Mouse (Mus musculus) CH12.LX (cell line): ENCODE measurements around the gene Pi16. TPM values are rescaled to one million over a fixed set of nuclear protein-coding genes. Genes with fewer than 3 reads are reported as not detected.

Experiments
- DNase-seq: peaks from one replicate; pipeline ENCODE4 v3.0.0-alpha.2; 2013; ENCODE audit errors: extremely low read depth
- H3K27ac ChIP-seq: 2 replicates; pipeline ENCODE4 v1.5.1; 2012; ENCODE audit warnings: low read depth, mild to moderate bottlenecking, control low read depth, moderate library complexity; ENCODE audit not compliant: insufficient read depth
- H3K27me3 ChIP-seq: replicated peaks from 2 replicates; pipeline ENCODE3; 2012; ENCODE audit warnings: inconsistent platforms
- H3K36me3 ChIP-seq, 2 experiments: replicated peaks in 1 of 2; 2 replicates each; pipeline versions ENCODE3 to v1.6.1; 2012; ENCODE audit warnings: inconsistent platforms in 1 of 2, low read length in 1 of 2, mild to moderate bottlenecking in 1 of 2, mixed read lengths in 1 of 2, moderate library complexity in 1 of 2; ENCODE audit not compliant: control insufficient read depth in 1 of 2, insufficient read depth in 1 of 2
- H3K4me1 ChIP-seq, 2 experiments: 2 replicates each; pipeline ENCODE4 v1.6.1; 2012; ENCODE audit warnings: inconsistent platforms in 1 of 2, moderate library complexity in 1 of 2; ENCODE audit not compliant: insufficient read depth in 2 of 2, control insufficient read depth in 1 of 2
- H3K4me2 ChIP-seq: 2 replicates; pipeline ENCODE4 v1.6.1; 2012; ENCODE audit warnings: low read depth, mild to moderate bottlenecking, control low read depth; ENCODE audit not compliant: poor library complexity, insufficient read depth, severe bottlenecking
- H3K4me3 ChIP-seq, 3 experiments: fragments of 150-350 bp in 1 of 3; sonication (generic) in 1 of 3; replicated peaks in 1 of 3; 2 replicates each; pipeline versions ENCODE3 to v1.5.1; 2011 to 2012; ENCODE audit warnings: low read depth in 2 of 3, low read length in 2 of 3, mild to moderate bottlenecking in 2 of 3, moderate library complexity in 2 of 3, control low read depth in 1 of 3, improper control_type of control experiment in 1 of 3, inconsistent platforms in 1 of 3, mixed read lengths in 1 of 3; ENCODE audit not compliant: poor library complexity in 1 of 3
- H3K79me2 ChIP-seq: replicated peaks from 2 replicates; pipeline ENCODE4 v1.6.1; 2012; ENCODE audit warnings: mild to moderate bottlenecking, moderate library complexity; ENCODE audit not compliant: control insufficient read depth, poor library complexity, insufficient read depth, severe bottlenecking; ENCODE audit errors: extremely low read depth
- H3K9ac ChIP-seq: 2 replicates; pipeline ENCODE4 v1.6.1; 2012; ENCODE audit warnings: low read depth, mild to moderate bottlenecking, control low read depth, moderate library complexity; ENCODE audit not compliant: insufficient read depth
- H3K9me3 ChIP-seq: replicated peaks from 2 replicates; pipeline ENCODE3; 2012; ENCODE audit warnings: low read length, inconsistent platforms, mixed read lengths
- BHLHE40 ChIP-seq: IDR thresholded peaks from 2 replicates; pipeline ENCODE4 v1.6.1; 2011; ENCODE audit warnings: mild to moderate bottlenecking, low read depth, low read length, improper control_type of control experiment
- CHD2 ChIP-seq: IDR thresholded peaks from 2 replicates; pipeline ENCODE4 v1.6.1; 2011; ENCODE audit warnings: low read length, improper control_type of control experiment
- CTCF ChIP-seq, 2 experiments: IDR thresholded peaks in 1 of 2; conservative IDR thresholded peaks in 1 of 2; 2 replicates each; pipeline ENCODE4 v1.5.1; 2011 to 2012; ENCODE audit warnings: low read depth in 2 of 2, low read length in 2 of 2, improper control_type of control experiment in 1 of 2, inconsistent platforms in 1 of 2, mild to moderate bottlenecking in 1 of 2, moderate library complexity in 1 of 2
- ETS1 ChIP-seq: conservative IDR thresholded peaks from 2 replicates; pipeline ENCODE4 v1.6.1; 2012; ENCODE audit warnings: low read depth, mild to moderate bottlenecking, inconsistent platforms, low read length, improper control_type of control experiment, moderate library complexity
- HCFC1 ChIP-seq: IDR thresholded peaks from 2 replicates; pipeline ENCODE4 v1.6.1; 2012; ENCODE audit warnings: low read depth, mild to moderate bottlenecking, inconsistent platforms, low read length, improper control_type of control experiment
- JUN ChIP-seq: IDR thresholded peaks from 2 replicates; pipeline ENCODE4 v1.6.1; 2011; ENCODE audit warnings: low read depth, mild to moderate bottlenecking, low read length, improper control_type of control experiment, moderate library complexity; ENCODE audit not compliant: insufficient read depth
- JUND ChIP-seq: conservative IDR thresholded peaks from 2 replicates; pipeline ENCODE4 v1.6.1; 2011; ENCODE audit warnings: low read depth, low read length, improper control_type of control experiment
- KAT2A ChIP-seq: IDR thresholded peaks from 2 replicates; pipeline ENCODE4 v1.6.1; 2012; ENCODE audit warnings: low read length, improper control_type of control experiment, inconsistent platforms; ENCODE audit not compliant: insufficient replicate concordance
- MAZ ChIP-seq: IDR thresholded peaks from 2 replicates; pipeline ENCODE4 v1.6.1; 2012; ENCODE audit warnings: low read depth, mild to moderate bottlenecking, inconsistent platforms, low read length, improper control_type of control experiment, moderate library complexity
- MEF2A ChIP-seq: IDR thresholded peaks from 2 replicates; pipeline ENCODE4 v1.6.1; 2014; ENCODE audit warnings: low read depth, mild to moderate bottlenecking, inconsistent platforms, low read length, improper control_type of control experiment, borderline replicate concordance
- MYC ChIP-seq: IDR thresholded peaks from 2 replicates; pipeline ENCODE4 v1.6.1; 2011; ENCODE audit warnings: low read depth, mild to moderate bottlenecking, improper control_type of control experiment, low read length
- POLR2A ChIP-seq: IDR thresholded peaks from 2 replicates; pipeline ENCODE4 v1.6.1; 2011; ENCODE audit warnings: low read depth, mild to moderate bottlenecking, improper control_type of control experiment, low read length
- RCOR1 ChIP-seq: conservative IDR thresholded peaks from 2 replicates; pipeline ENCODE4 v1.6.1; 2012; ENCODE audit warnings: low read depth, mild to moderate bottlenecking, inconsistent platforms, low read length, improper control_type of control experiment
- SMC3 ChIP-seq: IDR thresholded peaks from 2 replicates; pipeline ENCODE4 v1.6.1; 2011; ENCODE audit warnings: low read depth, low read length, improper control_type of control experiment
- TBP ChIP-seq: conservative IDR thresholded peaks from 2 replicates; pipeline ENCODE4 v1.6.1; 2011; ENCODE audit warnings: low read depth, low read length, improper control_type of control experiment
- ZNF384 ChIP-seq: IDR thresholded peaks from 2 replicates; pipeline ENCODE4 v1.6.1; 2012; ENCODE audit warnings: low read depth, low read length, improper control_type of control experiment, inconsistent platforms
- dilution Hi-C: fragments of 300-500 bp; cut with MboI; formaldehyde crosslinking; loops from 2 replicates; pipeline ENCODE4 v1.14.3; 2020; ENCODE audit warnings: low sequenced_read_pairs; ENCODE audit not compliant: extremely low pct_unique_long_range_greater_than_20kb, extremely low pct_ligation_motif_present
- in situ Hi-C: fragments of 300-500 bp; cut with MboI; formaldehyde crosslinking; loops from 3 replicates; pipeline ENCODE4 v1.14.3; 2019; ENCODE audit warnings: low sequenced_read_pairs, low pct_ligation_motif_present, low pct_unique_long_range_greater_than_20kb, mixed read lengths
- polyA plus RNA-seq: library from polyadenylated mRNA; unstranded; fragments of >175 nt; gene quantifications from 2 replicates; pipeline ENCODE4 v1.2.1, GENCODE M21; 2012; ENCODE audit warnings: low read depth; ENCODE audit not compliant: insufficient read length
- total RNA-seq, 2 experiments: library from RNA; depleted of rRNA; stranded (reverse); fragments of 300-350 nt in 1 of 2; fragments of >200 nt in 1 of 2; gene quantifications; 2 replicates each; pipeline ENCODE4 v1.2.3; 2012 to 2014

Pi16 gene
- total and polyA plus RNA-seq, 3 experiments: 0.13 TPM; not detected in 2

DNA sequence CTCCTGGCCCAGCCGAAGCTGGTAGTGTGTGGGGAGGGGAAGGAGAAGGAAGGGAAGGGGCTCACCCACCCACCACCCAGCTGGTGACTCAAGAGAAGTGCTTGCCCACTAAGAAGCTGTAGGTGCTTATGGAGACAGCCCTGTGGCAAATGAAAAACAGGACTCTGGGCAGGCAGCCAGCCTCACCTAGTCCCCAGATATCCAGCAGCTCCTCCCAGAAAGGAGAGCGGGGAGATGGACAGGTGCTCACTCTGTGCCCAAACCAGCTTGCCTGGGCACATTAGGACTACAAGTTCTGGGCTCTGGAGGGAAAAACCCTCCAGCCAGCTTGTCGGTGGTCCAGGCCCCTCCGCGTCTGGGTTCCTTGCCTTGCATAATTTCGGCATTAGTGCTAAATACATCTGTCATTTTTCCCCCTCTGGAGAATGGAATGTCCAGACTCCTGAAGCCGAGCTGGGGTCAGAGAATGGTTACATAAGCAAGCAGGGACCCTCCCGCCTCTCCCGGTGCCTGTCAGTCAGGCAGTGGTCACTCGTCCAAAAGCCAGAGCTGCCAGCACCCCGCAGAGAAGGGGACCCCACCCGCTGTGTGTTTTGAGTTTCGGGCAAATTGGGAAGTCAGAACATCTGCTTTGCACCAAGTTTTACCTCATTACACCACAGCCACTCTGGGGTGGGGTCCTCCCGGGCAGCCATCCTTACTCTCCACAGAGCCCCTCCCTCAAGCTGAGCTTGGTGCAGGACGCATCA is 12.2 kb upstream of the Pi16 start:
- H3K27ac ChIP-seq: no peak overlapping the region
- no peak overlapping the region for H3K9ac ChIP-seq
- dilution Hi-C loops (no loop called here), in situ Hi-C loops (no loop called here)
- TF ChIP-seq BHLHE40 (no peak), TBP (no peak), MAZ (no peak), CTCF (conservative IDR thresholded peaks at IDR 0.05 in 1 of 2, IDR thresholded peaks at IDR 0.05 in 1 of 2; ENCODE audit: low read depth in 2 of 2, low read length in 2 of 2) (no peak)
- H3K9me3 ChIP-seq: peaks cover under 1% of the 10 kb centered on the region
- DNase-seq: no peak
- H3K4me3 ChIP-seq: no peak overlapping the region
- H3K4me2 ChIP-seq: no peak overlapping the region
- no peaks in the 10 kb centered on the region for H3K27me3 ChIP-seq
- H3K79me2 ChIP-seq: no peaks in the 10 kb centered on the region
- H3K36me3 ChIP-seq: peaks cover 9 to 28% of the 10 kb centered on the region in 2 experiments
- peaks cover 6 to 49% of the 10 kb centered on the region in 2 experiments; a peak in 3 of 4 replicates for H3K4me1 ChIP-seq

DNA sequence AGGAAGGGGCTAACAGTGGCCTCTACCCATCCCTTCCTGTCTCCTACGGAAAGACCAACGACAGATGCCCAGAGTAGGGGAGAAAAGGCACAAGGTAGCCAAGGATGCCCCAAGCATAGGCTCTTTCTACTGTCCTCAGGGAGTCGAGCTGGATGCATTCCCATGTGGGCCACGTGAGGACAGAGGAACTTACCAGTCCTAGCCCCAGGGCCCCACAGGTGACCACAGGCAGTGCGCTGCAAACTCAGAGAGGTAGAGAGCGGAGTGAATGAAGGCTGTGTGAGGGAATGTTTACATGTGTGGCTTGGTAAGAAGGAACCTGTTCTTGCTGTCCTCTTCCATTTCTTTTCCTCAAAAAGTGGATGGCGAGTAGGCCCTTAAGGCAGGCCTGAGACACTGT is 11.6 kb upstream of the Pi16 start:
- Histone ChIP-seq H3K4me2 (no peak overlapping the region), H3K9me3 (no peaks in the 10 kb centered on the region), H3K4me3 (no peak overlapping the region), H3K27me3 (no peaks in the 10 kb centered on the region), H3K9ac (no peak overlapping the region), H3K36me3 (peaks cover 5 to 23% of the 10 kb centered on the region in 2 experiments), H3K27ac (no peak overlapping the region), H3K79me2 (no peaks in the 10 kb centered on the region), H3K4me1 (peaks cover 6 to 49% of the 10 kb centered on the region in 2 experiments; a peak in 3 of 4 replicates)
- in situ Hi-C loops (no loop called here), dilution Hi-C loops (no loop called here)
- DNase-seq: no peak
- TF ChIP-seq KAT2A (no peak), POLR2A (no peak), CTCF (conservative IDR thresholded peaks at IDR 0.05 in 1 of 2, IDR thresholded peaks at IDR 0.05 in 1 of 2; ENCODE audit: low read depth in 2 of 2, low read length in 2 of 2) (no peak), BHLHE40 (no peak), MYC (no peak), HCFC1 (no peak), TBP (no peak), MEF2A (no peak), RCOR1 (no peak), ZNF384 (no peak)

DNA sequence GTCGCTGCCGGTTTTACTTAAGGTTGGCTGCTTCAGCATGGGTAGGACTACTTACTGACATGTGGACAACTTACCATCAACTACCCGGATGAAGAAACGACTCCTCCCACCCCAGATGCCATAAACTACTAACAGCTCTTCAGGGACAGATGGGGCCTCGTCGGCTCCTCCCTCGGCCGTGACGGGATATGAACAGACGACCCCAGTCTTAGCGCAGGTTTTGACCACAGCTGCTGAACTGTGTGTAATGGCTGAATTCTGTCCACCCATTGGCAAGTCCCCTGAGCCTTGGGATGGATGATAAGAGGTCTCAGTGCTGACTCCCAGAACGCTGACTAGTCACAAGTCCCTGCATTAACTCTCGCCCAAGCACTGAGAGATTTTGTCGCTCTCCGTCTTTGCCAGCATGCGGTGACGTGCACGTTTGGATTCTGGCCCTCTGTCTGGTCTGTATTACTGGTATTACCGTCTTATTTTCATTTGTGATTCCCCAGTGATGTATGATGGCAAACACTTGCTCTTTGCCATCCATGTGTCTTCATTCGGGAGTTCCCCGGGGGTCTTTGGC is 7.3 kb upstream of the Pi16 start:
- DNase-seq: no peak
- H3K4me1 ChIP-seq: peaks cover 0 to 16% of the 10 kb centered on the region in 2 experiments; a peak in 2 of 4 replicates
- peaks cover 3% of the 10 kb centered on the region for H3K9me3 ChIP-seq
- dilution Hi-C loops: no loop called here
- no peaks in the 10 kb centered on the region for H3K79me2 ChIP-seq
- no peak overlapping the region for H3K27ac ChIP-seq
- no peak for TF ChIP-seq RCOR1
- no peak for TF ChIP-seq HCFC1
- no peak for TF ChIP-seq JUND
- no peak for TF ChIP-seq ETS1
- TF ChIP-seq SMC3: no peak
- no peak for TF ChIP-seq JUN
- no peak for TF ChIP-seq CHD2
- H3K36me3 ChIP-seq: peaks cover 0 to 3% of the 10 kb centered on the region in 2 experiments
- H3K9ac ChIP-seq: no peak overlapping the region
- H3K4me3 ChIP-seq: no peak overlapping the region
- no peaks in the 10 kb centered on the region for H3K27me3 ChIP-seq
- in situ Hi-C loops: no loop called here
- no peak overlapping the region for H3K4me2 ChIP-seq
